Mouse (Mus musculus) olfactory bulb, adult 2 months (tissue): ENCODE measurements around the gene Slc30a2.
"Not testable (repeated sequence)": the region's sequence is repeated elsewhere in the genome, so short reads cannot be mapped to it uniquely, and the experiment has no call there.

ENCODE experiments used
- CTCF ChIP-seq: fragments of 200-500 bp; IDR thresholded peaks from 2 replicates; pipeline ENCODE4 v1.5.1; 2012; ENCODE audit warnings: low read depth, mild to moderate bottlenecking, low read length, moderate library complexity; ENCODE audit not compliant: insufficient read depth
- POLR2A ChIP-seq: fragments of 200-500 bp; IDR thresholded peaks from 2 replicates; pipeline ENCODE4 v1.6.1; 2012; ENCODE audit warnings: mild to moderate bottlenecking, low read depth, low read length, moderate library complexity; ENCODE audit not compliant: insufficient read depth

GRCm38 (mm10) chr4:134341231-134341630 is 1.8 kb upstream of the Slc30a2 start:
- TF ChIP-seq CTCF, POLR2A: not testable (repeated sequence)
